Mouse (Mus musculus): ENCODE measurements around the gene Gss. TPM values are rescaled to one million over a fixed set of nuclear protein-coding genes. Genes with fewer than 3 reads are reported as not detected.
"Not testable (repeated sequence)": the region's sequence is repeated elsewhere in the genome, so short reads cannot be mapped to it uniquely, and the experiment has no call there.

Gss gene
- total RNA-seq, 2 experiments from 2014 or later: 12.4 to 14.2 TPM

- no peak for DNase-seq (ENCODE audit: low spot score in 2 of 2)
Measured at GRCm38 (mm10) chr2:155580331-155580730, 12.3 kb downstream of the Gss start.

- no peak for DNase-seq (ENCODE audit: low spot score in 2 of 2)
Measured at GRCm38 (mm10) chr2:155576656-155577055, 16.0 kb downstream of the Gss start.

- DNase-seq (ENCODE audit: low spot score in 2 of 2): no peak
Measured at GRCm38 (mm10) chr2:155574700-155575099, 17.9 kb downstream of the Gss start.

- DNase-seq (ENCODE audit: low spot score in 2 of 2): no peak
Measured at GRCm38 (mm10) chr2:155573996-155574395, 18.6 kb downstream of the Gss start.

GRCm38 (mm10) chr2:155573001-155573400, 19.6 kb downstream of the Gss start:
- DNase-seq (ENCODE audit: low spot score in 2 of 2): no peak

- DNase-seq (ENCODE audit: low spot score in 2 of 2): no peak
Measured at GRCm38 (mm10) chr2:155569223-155569807, 23.3 kb downstream of the Gss start.

GRCm38 (mm10) chr2:155567751-155568150, 24.9 kb downstream of the Gss start:
- DNase-seq (ENCODE audit: low spot score in 2 of 2): no peak

- DNase-seq (ENCODE audit: low spot score in 2 of 2): no peak
Measured at GRCm38 (mm10) chr2:155562934-155563333, 29.7 kb downstream of the Gss start.

- DNase-seq (ENCODE audit: low spot score in 2 of 2): no peak
Measured at GRCm38 (mm10) chr2:155562209-155562608, 30.4 kb downstream of the Gss start.

- no peak for DNase-seq (ENCODE audit: low spot score in 2 of 2)
Measured at GRCm38 (mm10) chr2:155554426-155554985, 38.1 kb downstream of the Gss start.

GRCm38 (mm10) chr2:155552949-155553354, 39.7 kb downstream of the Gss start:
- no peak for DNase-seq (ENCODE audit: low spot score in 2 of 2)

GRCm38 (mm10) chr2:155552336-155552735, 40.3 kb downstream of the Gss start:
- no peak for DNase-seq (ENCODE audit: low spot score in 2 of 2)

- DNase-seq (ENCODE audit: low spot score in 2 of 2): no peak
Measured at GRCm38 (mm10) chr2:155546955-155547354, 45.7 kb downstream of the Gss start.

GRCm38 (mm10) chr2:155540822-155541458, 51.7 kb downstream of the Gss start:
- DNase-seq (ENCODE audit: low spot score in 2 of 2): no peak

GRCm38 (mm10) chr2:155539696-155540095, 52.9 kb downstream of the Gss start:
- DNase-seq (ENCODE audit: low spot score in 2 of 2): no peak

GRCm38 (mm10) chr2:155538463-155539057, 54.0 kb downstream of the Gss start:
- DNase-seq (ENCODE audit: low spot score in 2 of 2): not testable (repeated sequence)

GRCm38 (mm10) chr2:155537761-155538462, 54.7 kb downstream of the Gss start:
- no peak for DNase-seq (ENCODE audit: low spot score in 2 of 2)

GRCm38 (mm10) chr2:155536292-155536691, 56.3 kb downstream of the Gss start:
- no peak for DNase-seq (ENCODE audit: low spot score in 2 of 2)

GRCm38 (mm10) chr2:155527367-155527766, 65.2 kb downstream of the Gss start:
- no peak for DNase-seq (ENCODE audit: low spot score in 2 of 2)

- no peak for DNase-seq (ENCODE audit: low spot score in 2 of 2)
Measured at GRCm38 (mm10) chr2:155524378-155524777, 68.2 kb downstream of the Gss start.

GRCm38 (mm10) chr2:155523706-155524105, 68.9 kb downstream of the Gss start:
- no peak for DNase-seq (ENCODE audit: low spot score in 2 of 2)
